Mouse (Mus musculus) thymus, adult 2 months (tissue): Measurements from ENCODE around the gene Prepl.

Source experiments
- CTCF ChIP-seq: fragments of 200-500 bp; IDR thresholded peaks from 2 replicates; pipeline ENCODE4 v1.5.1; 2012; ENCODE audit warnings: mild to moderate bottlenecking, control low read depth, low read length, moderate library complexity, borderline replicate concordance; ENCODE audit not compliant: control insufficient read depth, poor library complexity, insufficient read depth; ENCODE audit errors: extremely low read depth
- POLR2A ChIP-seq: fragments of 200-500 bp; IDR thresholded peaks from 2 replicates; pipeline ENCODE4 v1.6.1; 2012; ENCODE audit warnings: mild to moderate bottlenecking, low read length, control low read depth, moderate library complexity; ENCODE audit not compliant: control insufficient read depth, poor library complexity, insufficient read depth; ENCODE audit errors: extremely low read depth

DNA sequence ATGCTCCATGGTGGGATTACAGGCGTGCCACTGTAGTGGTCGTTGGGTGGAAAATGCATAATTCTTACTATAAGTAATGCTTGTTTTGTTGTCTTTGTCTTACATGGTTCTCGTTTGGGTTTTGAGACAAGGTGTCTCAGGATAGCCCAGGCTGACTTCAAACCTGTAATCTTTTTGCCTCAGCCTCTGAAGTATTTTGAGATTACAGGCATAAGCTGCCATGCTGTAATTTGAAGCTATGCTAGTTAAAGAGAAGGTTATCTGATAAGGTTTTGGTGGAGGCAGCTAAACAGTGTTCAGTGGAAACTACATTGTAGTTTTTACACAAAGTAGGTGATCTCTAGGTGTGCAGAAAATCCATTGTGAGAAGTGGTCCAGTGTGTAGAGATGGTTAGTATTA lies 71.7 kb downstream of the Prepl start:
- TF ChIP-seq POLR2A, result no peak
- TF ChIP-seq CTCF, result no peak
